Mouse (Mus musculus): ENCODE measurements around the gene Snx29.

- TF ChIP-seq CTCF (IDR thresholded peaks at IDR 0.05; ENCODE audit: control insufficient read depth, insufficient read depth, low read length), result no peak
- no peak for TF ChIP-seq POLR2A (IDR thresholded peaks at IDR 0.05; ENCODE audit: borderline replicate concordance, control insufficient read depth, low read depth, low read length)
These were observed 467.8 kb downstream of the Snx29 start for GRCm38 (mm10) chr16:11790476-11790875.
